ENCODE assay signal across 1 mouse cellular context in the genomic region with DNA sequence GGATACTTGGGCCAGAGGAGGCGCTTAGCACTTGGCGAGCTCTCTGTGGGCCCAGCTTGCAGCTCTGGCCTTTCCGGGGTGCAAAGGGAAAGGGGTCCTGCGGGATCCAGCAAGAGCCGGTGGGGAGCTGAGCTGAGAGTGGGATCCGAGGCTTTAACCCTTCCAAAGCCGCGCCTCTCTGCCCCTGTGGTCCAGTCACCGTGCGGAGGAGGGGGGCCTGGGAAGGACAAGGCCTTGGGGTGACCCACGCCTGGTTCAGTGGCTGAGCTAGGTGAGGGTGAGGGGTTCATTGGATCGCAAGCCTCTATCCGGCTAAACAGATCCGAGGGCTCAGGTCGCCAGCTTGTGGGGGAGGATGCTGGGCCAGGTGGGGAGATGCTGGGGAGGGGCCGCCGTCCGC.
TF ChIP-seq lines count a peak whose summit lies in the region.

No protein-coding gene starts in this region.

TF ChIP-seq in ES-E14, 5 proteins besides CTCF, POLR2A, EP300 and RAD21:
- TF ChIP-seq CHD2 (IDR thresholded peaks at IDR 0.05; ENCODE audit: low read depth, low read length) (no peak), ZNF384 (IDR thresholded peaks at IDR 0.05; ENCODE audit: low read depth, low read length) (no peak), MAFK (IDR thresholded peaks at IDR 0.05; ENCODE audit: insufficient read depth, low read depth, low read length) (no peak), HCFC1 (IDR thresholded peaks at IDR 0.05; ENCODE audit: borderline replicate concordance, insufficient read depth, low read length) (no peak), ZC3H11A (IDR thresholded peaks at IDR 0.05; ENCODE audit: borderline replicate concordance, low read depth, low read length) (no peak)
